Mouse (Mus musculus) ovary, adult 18-20 months (tissue): ENCODE data around the gene Ctnnd2.

Experiments
- DNase-seq: peaks from one replicate; pipeline ENCODE4 v3.0.0; 2022; ENCODE audit warnings: low spot score, mixed read lengths

The Ctnnd2 gene

DNA sequence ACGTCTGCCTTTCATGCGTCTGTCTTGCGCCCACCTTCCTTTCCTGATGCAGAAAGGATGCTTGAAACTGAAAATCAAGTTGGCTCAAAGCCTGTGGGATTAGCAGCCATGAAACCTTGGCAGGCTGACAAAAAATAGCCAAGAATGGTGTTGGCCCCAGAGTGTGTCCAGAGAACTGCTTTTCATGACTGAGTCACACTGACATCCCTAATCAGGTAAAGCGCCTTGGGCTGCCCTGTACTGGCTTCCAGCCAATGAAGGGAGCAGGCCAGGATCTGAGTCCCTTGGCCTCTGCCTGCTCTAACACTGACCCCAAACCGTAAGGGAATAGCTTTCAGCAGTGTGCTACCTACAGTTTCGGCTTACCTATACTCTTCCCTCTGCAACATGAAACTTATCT lies 713.0 kb downstream of the Ctnnd2 start:
- peak; percentile 10 for DNase-seq

DNA sequence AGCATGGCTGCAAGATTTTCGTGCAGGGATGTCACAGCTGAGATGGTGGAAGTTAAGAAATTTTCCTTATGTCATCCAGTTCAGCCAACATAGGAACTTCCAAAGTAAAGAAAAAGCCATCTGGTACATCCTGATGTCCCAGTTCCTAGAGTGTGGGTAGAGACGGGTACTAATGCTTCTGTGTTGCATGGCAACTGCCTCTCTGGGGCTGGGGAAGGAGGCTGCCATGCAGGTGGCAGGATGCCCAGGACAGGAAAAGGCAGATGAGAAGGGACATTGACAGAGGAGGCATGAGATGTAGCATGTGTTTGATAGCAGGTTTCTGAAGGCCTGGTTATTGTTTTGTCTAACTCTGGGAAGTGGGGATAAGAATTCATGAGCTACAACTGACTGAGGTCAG lies 715.2 kb downstream of the Ctnnd2 start:
- DNase-seq, result no peak

DNA sequence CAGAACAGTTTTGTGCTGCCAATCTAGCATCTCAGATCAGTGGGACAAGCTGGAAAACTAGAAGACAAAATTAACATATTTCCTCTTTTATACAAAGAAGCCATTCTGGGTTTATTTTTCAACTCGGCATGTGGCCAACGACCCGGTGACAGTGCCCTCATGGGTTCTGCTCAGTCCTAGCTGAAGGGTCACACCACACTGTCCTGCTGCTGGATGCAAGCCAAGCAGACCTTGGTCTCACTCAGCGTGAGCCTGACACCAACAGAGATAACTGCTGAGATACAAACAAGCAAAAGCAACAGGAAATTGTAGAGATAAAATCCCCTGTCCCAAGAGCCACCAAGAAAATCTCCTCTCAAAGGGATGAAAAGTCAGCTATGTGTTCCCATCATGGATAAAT lies 719.6 kb downstream of the Ctnnd2 start:
- no peak for DNase-seq

DNA sequence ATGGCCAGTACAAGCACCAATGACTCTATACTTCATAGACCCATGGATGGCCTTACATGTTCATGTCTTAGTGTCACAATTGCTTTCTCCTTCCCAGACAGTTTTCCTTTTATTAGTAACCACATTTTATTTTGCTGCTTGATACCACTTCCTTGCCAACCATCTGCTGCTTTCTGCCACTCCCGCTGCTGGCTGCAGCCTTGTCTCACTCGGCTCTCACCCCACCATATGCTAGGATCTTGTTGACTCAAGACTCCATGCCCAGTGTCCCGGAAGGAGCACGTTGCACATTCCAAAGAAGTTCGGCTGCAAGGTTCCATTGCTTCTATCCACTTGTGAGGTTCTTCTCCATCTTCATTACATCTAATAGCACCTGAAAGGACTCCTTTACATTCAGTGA lies 722.7 kb downstream of the Ctnnd2 start:
- no peak for DNase-seq

DNA sequence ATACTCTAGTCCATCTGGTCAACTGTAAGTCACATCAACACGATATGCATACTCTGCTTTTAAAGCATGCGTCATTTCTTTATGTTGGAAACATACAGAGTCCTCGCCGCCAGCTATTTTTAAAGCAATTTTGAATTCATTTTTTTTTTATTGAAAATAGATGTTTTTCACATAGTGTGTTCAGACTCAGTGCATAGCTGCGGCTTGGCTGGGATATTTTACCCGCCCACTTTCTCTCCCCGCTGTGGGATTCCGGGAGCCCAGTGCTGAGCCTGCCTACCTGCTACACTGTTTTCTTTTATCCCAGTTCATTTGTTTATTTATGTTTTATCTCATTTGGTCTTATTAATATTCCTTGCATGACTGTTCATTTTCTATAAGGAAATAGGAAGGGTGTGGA lies 724.9 kb downstream of the Ctnnd2 start:
- DNase-seq, result no peak

DNA sequence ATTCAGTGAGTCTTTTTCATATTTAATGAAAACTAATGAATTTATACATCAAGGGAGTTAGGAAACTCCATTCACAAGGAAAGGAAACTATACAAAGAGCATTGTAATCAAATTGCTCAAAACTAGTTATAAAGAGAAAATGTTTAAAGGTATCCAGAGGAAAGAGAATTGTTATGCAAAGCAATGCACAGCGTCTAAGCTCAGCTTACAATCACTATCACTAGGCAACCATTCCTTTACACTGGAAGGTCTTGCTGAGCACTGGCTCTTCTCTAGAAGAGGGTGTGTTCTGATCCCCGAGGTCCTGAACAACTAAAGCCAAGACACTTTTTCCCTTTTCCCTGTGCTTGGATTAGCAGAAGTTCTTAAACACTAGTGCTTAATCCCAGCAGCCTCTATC lies 735.6 kb downstream of the Ctnnd2 start:
- no peak for DNase-seq

DNA sequence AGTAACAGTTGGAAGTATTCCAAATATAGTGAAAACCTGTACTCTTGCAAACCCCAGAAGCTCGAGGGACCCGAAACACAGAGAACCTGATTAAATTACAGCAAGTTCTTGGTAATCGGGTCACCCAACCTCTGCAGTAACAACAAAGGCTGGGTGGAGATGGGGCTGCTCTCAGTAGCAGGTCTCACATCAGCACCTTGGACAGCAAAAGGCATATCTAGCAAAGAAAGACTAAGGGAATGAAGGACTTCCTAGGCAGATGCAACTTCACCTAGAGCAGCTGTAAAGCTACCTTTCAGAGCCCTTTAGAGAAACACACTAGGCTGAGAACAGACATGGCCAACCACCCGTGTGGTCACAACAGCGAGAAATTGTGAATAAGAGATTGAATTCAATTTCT lies 741.0 kb downstream of the Ctnnd2 start:
- no peak for DNase-seq

DNA sequence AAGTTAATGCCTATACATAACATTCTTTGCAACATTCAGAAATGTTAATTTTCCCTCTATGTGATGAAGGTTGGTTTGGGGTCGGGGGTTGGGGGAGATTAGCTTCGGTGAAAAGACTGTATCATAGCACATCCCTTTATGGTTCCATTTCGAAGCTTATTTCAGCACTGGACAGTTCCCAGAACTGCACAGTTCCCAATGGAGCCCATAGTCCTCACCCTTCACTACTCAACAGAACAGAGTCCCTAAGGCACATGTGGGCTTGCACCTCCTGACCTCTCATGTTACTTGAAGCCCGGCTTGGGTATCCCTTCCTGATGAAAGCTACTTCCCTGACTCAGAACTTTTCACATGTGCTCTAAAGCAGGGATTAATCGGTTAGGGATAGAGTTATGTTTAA lies 753.4 kb downstream of the Ctnnd2 start:
- no peak for DNase-seq

DNA sequence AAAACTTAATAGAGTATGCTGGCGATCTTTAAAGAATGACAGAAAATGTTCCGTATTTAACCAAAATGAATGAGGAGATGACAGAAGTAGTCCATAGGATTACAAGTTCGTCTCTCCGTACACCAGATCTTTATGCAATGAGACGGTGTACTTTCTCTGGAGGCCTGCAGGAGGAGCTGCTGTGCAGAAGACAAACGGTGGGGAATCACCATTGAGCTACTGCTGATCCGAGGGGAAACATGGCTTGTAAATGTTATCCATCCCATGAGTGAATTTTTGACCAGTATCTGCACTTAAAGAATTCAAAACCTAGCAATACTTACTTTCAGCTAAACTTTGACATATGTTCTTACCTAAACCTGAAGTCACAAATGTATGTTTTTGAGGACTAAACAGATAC lies 755.2 kb downstream of the Ctnnd2 start:
- DNase-seq, result no peak

DNA sequence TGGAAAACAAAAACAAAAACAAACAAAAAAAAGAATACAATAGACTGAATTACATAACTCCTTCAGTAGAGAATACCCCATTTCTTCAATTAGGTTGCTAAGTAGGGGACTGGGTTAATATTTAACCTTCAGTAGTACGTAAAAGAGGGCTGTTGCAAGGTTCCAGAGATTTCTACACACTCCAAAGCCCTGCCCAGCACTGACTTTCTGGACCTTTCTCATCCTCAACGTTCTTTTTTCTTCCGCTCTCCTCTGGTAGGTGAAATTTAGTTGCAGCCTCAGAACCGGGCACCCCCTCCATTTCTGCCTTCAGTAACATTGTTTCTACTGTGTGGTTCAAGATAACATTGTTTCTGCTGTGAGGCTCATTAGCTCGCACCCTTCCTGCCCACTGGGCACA lies 759.5 kb downstream of the Ctnnd2 start:
- no peak for DNase-seq

DNA sequence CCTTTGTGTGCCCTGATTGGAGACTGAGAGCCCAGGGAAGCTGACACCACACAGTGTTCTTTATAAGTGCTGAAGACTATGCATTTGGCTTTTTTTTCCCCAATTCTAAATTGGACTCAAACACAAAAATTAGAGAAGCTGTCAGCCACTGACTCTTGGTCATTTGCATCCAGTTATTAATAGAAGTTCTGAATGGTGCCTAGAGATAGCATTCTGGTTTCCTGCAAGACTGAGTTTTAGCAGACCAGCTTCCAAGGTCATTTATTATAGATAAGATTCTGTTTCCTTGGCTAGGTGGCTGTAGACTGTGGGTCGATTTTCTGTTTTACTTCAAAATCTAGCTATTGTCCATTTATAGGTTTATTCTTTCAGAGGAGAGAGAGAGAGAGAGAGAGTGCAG lies 773.5 kb downstream of the Ctnnd2 start:
- DNase-seq, result no peak

DNA sequence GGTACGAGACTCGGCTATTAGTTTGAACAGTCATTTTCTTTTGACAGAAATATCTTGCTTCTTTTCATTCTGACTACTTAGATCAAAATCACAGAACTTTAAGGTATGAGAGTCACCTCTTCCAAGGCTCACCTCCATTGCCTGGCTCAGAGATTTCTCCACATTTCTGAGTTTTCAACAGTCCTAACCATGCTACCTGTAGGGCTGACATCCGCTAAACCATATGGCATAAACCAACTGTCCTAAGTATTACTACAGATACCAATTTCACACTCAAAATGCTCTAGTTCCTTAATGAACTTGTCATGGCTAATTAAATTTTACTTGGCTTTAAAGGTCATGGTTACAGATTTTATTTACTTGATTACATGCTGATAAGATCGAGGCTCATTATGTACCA lies 786.1 kb downstream of the Ctnnd2 start:
- no peak for DNase-seq

DNA sequence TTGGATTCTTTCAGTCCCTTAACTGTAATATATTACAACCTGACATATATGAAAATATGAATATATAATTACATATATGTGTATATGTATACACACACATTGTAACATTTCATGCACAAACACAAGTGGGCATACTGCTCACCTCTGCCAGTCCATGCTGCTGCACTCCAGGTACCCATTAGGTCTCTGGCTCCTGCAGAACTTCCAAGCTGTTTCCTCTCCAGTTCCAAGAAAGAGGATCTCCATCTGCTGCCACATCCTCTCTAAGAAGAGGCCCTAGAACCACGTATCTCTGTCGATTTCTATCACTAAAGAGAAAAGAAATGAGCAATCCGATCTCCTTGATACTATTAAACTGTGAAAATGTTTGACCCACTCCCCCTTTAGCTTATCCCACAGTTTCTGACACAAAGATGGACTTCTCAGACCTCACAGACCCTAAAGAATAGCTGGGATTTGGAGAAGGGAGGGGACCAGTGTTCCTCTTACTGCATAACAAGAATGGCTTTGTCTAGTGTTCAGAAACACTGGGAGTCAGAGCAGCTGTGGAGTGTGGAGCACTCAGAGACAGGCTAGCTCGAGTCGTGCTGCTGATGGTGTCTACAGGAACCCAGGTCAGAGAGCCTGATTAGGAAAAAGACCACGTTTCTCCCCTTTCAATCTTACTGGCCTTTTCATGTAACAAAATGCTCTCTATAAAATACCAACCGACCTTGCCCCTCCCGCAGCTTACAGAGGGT lies 790.2 kb downstream of the Ctnnd2 start:
- no peak for DNase-seq

DNA sequence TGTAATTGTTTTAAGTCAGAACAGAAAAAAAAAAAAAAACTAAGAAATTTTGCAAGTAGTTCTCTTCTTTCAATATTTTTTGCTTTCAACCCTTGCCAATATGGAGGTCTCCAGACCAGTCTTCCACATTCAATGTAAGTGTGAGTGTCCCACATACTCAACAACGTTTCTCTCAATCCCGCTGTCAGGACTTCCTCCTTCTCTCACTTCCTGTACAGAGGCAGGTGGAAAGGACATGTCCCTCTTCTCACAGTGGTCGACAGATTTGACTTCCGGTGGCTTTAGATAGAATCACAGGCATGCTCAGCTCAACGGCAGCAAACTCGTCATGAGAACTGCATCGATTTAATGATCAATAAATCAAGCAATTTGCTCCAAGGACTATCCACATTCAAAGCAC lies 791.7 kb downstream of the Ctnnd2 start:
- DNase-seq, result no peak

DNA sequence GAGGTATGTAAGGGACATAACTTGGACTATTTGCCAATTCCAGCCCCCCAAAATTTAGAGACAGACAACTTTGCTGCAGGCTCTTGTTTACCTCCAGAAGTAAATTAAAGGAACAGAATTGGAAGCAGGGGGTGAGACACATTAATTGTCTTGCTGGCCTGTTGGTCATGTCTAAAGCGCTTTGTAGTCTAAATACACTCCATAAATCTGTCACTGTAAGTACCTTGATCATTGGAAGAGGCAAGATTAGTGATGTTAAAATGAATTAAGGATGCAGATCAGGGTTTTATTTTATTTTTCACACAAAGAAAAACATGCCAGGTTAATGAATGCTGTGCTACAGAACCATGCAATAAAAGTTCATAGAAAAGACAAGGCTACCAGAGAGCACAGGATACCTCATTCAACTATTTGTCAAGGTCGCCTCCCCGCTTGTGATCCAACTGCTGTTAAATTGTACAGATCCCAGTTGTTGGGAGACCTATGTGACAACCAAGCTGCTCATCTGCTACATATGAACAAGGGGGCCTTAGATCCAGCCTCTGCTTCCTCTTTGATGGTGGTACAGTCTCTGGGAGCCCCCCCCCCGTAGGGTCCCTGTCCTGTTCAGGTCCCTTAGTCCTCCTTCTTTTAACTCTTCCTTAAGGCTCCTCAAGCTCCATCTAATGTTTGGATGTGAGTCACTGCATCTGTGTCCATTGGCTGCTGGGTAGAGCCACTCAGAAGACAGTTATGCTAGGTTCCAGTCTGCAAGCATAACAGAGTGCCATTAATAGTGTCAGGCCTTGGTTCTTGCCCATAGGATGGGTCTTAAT lies 792.7 kb downstream of the Ctnnd2 start:
- DNase-seq, result no peak

DNA sequence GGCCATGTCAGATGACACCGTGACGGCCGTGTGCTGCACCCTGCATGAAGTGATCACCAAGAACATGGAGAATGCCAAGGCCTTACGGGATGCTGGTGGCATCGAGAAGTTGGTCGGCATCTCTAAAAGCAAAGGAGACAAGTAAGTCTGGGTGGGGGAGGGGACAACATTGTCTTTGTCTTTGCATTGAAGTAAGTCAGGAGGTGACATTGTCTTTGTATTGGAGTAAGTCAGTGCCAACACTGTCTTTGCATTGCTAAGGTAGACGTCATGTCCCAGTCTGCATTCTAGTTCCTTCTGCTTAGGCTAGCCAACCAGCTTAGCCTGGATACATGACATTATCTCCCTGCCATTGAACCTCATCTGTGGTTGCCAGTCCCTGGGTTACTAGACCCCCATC lies 794.4 kb downstream of the Ctnnd2 start:
- DNase-seq, result no peak

DNA sequence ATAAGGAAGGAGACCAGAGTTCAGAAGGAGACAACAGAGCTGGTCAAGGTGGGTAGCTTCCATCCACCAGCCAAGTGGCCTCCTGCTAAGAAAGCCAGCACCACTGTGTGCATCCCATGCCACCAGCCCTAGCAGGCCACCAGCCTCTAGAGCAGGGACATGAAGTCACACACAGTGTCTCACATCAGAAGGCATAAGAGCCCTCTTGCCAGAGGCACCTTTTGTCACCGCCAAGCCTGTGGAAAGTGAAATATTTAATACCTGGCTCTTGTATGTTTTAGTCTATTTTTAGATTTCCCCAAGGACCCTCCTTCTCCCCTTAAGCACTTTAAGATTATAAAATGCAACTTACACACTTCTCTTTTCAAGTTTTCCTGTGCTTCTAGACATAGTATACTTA lies 802.0 kb downstream of the Ctnnd2 start:
- no peak for DNase-seq

DNA sequence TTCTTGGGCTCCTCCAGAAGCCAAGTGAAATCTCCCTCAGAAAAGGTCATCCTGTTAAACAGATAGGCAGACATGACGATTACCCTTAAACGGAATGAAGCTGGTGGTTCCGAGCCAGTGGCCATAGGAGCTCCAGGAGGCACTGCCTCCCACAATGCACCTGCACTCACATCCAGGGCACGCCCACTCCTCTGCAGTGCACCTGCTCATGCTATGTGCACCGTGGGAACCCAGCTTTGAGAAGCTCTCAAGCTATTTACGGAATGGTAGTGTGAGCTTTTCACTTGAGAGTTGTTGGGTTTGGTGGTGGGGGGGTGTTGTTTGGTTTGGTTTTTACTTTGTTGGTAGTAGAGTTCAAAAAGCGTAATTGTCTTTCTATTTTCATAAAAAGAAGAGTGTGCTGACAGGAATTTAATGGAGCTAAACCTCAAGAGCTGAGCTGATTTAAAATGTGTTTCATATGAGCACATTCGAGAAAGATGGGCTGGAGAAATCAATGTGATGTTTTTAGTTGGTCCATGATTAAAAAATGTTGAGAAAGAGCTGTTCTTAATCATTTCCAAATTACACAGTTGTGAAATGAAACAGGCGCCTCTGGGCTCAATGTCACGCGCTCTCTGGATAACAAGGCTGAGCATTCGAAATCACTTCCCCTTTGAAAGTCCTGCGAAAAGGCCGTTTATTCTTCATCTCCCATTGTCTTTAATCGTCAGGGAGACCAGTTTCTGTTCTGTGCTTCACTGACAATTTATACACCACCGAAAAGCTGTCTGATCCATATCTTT lies 802.8 kb downstream of the Ctnnd2 start:
- no peak for DNase-seq

DNA sequence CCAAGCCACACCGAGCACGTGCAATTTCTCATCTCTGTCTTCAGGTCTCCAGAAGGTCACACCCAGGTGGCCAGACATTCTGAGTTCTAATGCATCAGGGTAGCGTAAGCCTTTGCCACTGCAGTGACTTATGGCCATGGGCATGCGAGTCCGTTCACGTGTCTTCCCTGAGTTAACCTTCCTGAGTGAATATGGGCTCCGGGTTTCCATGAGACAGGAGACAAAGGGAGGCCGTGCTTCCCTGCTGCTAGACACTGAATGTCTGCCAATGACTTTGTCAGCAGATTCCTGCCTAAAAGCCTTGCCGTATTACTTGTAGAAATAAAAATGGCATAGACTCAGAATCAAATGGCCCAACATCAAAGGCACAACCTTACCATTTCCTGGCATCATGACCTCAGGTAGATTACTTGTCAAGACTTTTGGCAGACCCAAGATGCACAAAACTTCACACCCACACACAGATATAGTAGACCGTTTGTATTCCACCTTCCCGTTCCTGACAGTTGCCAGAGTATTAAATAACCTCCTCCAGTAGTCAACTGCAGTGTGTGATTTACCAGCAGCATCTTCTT lies 804.9 kb downstream of the Ctnnd2 start:
- no peak for DNase-seq

DNA sequence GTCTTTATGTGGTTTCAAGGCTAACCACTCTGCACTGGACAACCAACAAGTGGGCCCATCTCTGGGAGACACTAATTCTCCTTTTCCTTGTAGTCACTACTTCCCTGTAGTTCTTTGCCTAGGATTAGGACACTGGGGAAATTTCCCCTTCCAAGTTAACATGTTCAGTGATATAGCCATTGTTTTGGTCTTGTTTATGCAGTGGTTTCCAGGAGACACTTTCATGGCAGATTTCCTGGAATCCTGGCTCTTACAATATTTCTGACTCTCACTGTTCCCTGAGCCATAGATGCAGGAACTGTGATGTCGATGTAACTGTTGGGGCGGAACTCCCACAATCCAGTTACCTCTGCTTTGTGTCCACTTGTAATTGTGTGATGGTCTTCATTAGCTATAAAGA lies 814.5 kb downstream of the Ctnnd2 start:
- no peak for DNase-seq

DNA sequence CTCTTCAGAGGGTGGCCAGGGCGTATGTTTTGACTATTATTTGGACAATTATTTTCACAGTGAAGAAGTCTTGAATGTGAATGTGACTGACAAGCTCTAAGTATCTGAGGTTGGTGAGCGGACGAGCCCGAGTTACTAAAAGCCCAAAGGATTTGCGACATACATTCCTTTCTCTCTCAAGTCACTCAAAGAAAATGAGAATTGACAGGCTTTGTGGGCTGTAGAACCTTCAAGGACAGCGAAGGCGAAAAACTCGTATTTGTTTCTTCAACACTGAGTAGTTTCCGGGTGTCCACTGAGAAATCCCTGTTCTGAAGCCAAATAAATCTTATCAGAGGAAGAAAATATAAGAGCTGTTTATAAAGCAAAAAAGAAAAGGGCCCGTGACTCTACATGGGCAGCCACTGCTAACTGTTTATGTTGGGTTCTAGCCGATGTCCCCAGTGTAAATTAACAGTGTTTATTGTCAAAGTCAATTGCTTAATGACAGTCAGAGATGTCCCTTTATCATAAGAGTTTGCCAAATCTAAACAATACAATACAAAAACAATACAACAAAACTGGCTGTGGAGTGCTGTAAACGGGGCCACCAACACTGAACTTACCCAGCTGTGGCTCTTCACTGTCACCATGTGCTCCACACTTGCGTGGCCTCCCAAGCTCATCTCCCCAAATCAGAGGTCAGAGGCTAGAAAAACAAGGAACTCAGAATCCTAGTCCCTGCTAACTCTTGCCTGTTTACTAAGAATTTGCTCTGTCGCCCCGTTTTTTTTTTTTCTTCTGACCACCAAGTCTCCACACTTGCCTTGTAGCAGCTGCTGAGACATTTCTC lies 818.2 kb downstream of the Ctnnd2 start:
- DNase-seq, result no peak

DNA sequence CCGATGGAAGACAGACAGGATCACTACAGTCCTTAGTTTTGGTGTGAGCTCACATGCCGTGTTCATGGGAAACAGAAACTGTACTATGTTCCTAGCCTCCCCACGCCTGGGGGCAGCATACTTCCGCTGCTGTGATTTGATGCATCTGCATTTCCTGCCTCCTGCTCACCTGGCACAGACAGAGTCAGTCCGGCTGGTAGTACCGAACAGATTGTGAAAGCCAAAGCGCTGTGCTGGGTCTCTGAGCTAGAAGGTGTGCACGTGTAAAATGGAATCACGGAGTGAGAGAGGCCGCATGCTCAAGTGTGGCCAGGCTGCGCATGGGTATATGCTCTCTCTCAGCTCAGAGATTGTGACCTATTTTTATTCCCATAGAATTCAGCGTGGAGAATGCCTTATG lies 820.0 kb downstream of the Ctnnd2 start:
- no peak for DNase-seq
